Mouse (Mus musculus) forebrain, embryonic 15.5 days (tissue): ENCODE measurements around the gene Vps37d. TPM values are rescaled to one million over a fixed set of nuclear protein-coding genes. Genes with fewer than 3 reads are reported as not detected.
"Not testable (repeated sequence)": the region's sequence is repeated elsewhere in the genome, so short reads cannot be mapped to it uniquely, and the experiment has no call there.

Experiments used
- ATAC-seq: fragments of 200-750 bp; cut with Nextera tagmentation; replicated peaks from 2 replicates; pipeline ENCODE4 v1.8.0; 2017; ENCODE audit warnings: mild to moderate bottlenecking, moderate TSS enrichment, moderate library complexity
- H3K27ac ChIP-seq: fragments of 300-500 bp; sonication (generic); replicated peaks from 2 replicates; pipeline ENCODE4 v1.5.1; 2015; ENCODE audit warnings: mild to moderate bottlenecking, inconsistent platforms
- H3K27me3 ChIP-seq: fragments of 300-500 bp; sonication (generic); 2 replicates; pipeline ENCODE4 v1.6.1; 2015; ENCODE audit warnings: inconsistent platforms
- H3K36me3 ChIP-seq: fragments of 300-500 bp; sonication (generic); 2 replicates; pipeline ENCODE4 v1.6.1; 2015; ENCODE audit warnings: mild to moderate bottlenecking, inconsistent platforms
- H3K4me1 ChIP-seq: fragments of 300-500 bp; sonication (generic); 2 replicates; pipeline ENCODE4 v1.6.1; 2015; ENCODE audit warnings: inconsistent platforms
- H3K4me2 ChIP-seq: fragments of 300-500 bp; sonication (generic); replicated peaks from 2 replicates; pipeline ENCODE4 v1.6.1; 2015; ENCODE audit warnings: mild to moderate bottlenecking, inconsistent platforms
- H3K4me3 ChIP-seq: fragments of 300-500 bp; sonication (generic); 2 replicates; pipeline ENCODE4 v1.5.1; 2015; ENCODE audit warnings: mild to moderate bottlenecking, inconsistent platforms
- H3K9ac ChIP-seq: fragments of 300-500 bp; sonication (generic); replicated peaks from 2 replicates; pipeline ENCODE4 v1.6.1; 2015; ENCODE audit warnings: mild to moderate bottlenecking, inconsistent platforms
- H3K9me3 ChIP-seq: fragments of 300-500 bp; sonication (generic); 2 replicates; pipeline ENCODE4 v1.6.1; 2016; ENCODE audit warnings: inconsistent platforms
- WGBS: fragments of 180-500 bp; shearing (Covaris S2); methylation state at CpG from one replicate; pipeline ENCODE4 v1.1.7; 2015; ENCODE audit warnings: mixed read lengths; 5-methylcytosine and 5-hydroxymethylcytosine counted together
- polyA plus RNA-seq: library from polyadenylated mRNA; unstranded; fragments of >200 nt; fragmentation: Nextera tagmentation; extraction: Ambion mirVana; gene quantifications from 2 replicates; pipeline ENCODE4 v1.2.1, GENCODE M21; 2015

Vps37d gene
- polyA plus RNA-seq, 1 experiment from 2014 or later = 36.3 TPM

DNA sequence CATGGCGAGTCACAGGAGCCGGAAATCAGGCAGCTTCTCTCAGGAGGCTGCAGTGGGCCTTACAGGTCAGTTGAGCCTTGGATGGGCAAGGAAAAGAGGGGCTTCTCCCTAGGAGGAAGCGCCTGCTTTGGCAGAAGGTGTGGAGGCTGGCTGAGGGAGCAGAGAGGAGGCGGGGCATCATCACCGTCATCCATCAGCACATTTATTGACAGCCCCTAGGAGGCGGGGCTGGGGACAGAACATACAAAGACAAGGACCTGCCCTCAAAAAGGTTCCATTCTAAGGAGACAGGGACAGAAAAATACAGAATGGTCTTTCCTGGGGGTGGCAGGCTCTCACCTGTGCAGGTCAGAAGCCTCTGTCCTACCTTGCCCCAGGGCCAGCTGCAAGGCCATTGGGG is 5.3 kb downstream of the Vps37d start:
- Histone ChIP-seq H3K4me2 (no peak overlapping the region), H3K36me3 (peaks cover 25% of the 10 kb centered on the region)
- WGBS = 70% methylated on average over 6 of the region's 6 CpGs

GRCm38 (mm10) chr5:135072061-135072460 is 6.0 kb downstream of the Vps37d start:
- Histone ChIP-seq H3K27me3 (no peaks in the 10 kb centered on the region), H3K27ac (no peak overlapping the region), H3K36me3 (peaks cover 28% of the 10 kb centered on the region), H3K4me1 (peaks cover 23% of the 10 kb centered on the region), H3K4me3 (no peak overlapping the region), H3K4me2 (no peak overlapping the region), H3K9me3 (no peaks in the 10 kb centered on the region), H3K9ac (no peak overlapping the region)
- no peak for ATAC-seq
- WGBS = 88% methylated on average over 2 of the region's 2 CpGs

More for the DNA sequence above, 5.3 kb downstream of the Vps37d start:
- no peaks in the 10 kb centered on the region for H3K9me3 ChIP-seq
- no peak overlapping the region for H3K9ac ChIP-seq
- H3K4me1 ChIP-seq = peaks cover 23% of the 10 kb centered on the region
- no peak overlapping the region for H3K27ac ChIP-seq
- no peak for ATAC-seq
- H3K27me3 ChIP-seq = no peaks in the 10 kb centered on the region
- H3K4me3 ChIP-seq = no peak overlapping the region

DNA sequence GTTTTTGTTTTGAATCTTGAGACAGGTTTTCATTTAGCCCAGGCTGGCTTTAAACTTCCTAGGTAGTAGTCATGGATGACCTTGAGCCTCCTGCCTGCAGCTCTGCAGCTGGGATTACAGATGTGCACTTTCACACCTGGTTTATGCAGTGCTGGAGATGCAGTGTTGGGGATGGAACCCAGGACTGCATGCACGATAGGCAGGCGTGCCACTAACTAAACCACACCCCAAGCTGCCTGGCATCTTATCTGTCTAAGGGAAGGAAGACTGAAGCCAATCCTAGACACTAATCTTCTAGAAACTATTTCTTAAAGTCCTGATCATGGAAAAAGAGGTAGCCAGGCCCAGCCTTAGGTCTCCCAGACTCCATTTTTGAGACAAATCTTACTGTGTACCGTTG is 7.6 kb downstream of the Vps37d start:
- H3K27me3 ChIP-seq = no peaks in the 10 kb centered on the region
- no peak for ATAC-seq
- WGBS = 94% methylated on average over 3 of the region's 3 CpGs
- H3K4me1 ChIP-seq = peaks cover 23% of the 10 kb centered on the region
- H3K27ac ChIP-seq = no peak overlapping the region
- no peaks in the 10 kb centered on the region for H3K9me3 ChIP-seq
- no peak overlapping the region for H3K9ac ChIP-seq
- no peak overlapping the region for H3K4me2 ChIP-seq
- H3K4me3 ChIP-seq = no peak overlapping the region
- H3K36me3 ChIP-seq = peaks cover 28% of the 10 kb centered on the region

- Histone ChIP-seq H3K4me1 (peaks cover 26% of the 10 kb centered on the region), H3K27me3 (no peaks in the 10 kb centered on the region), H3K9ac (no peak overlapping the region), H3K36me3 (peaks cover 13% of the 10 kb centered on the region), H3K27ac (no peak overlapping the region), H3K4me2 (no peak overlapping the region), H3K9me3 (no peaks in the 10 kb centered on the region), H3K4me3 (no peak overlapping the region)
- WGBS = 86% methylated on average over 3 of the region's 3 CpGs
- no peak for ATAC-seq
These were observed 12.1 kb downstream of the Vps37d start for GRCm38 (mm10) chr5:135066008-135066407.

- H3K4me3 ChIP-seq = peak within 1 kb of the TSS; percentile 69
- H3K4me1 ChIP-seq = peaks cover 26% of the 10 kb centered on the region
- not testable (repeated sequence) for ATAC-seq, H3K27me3 ChIP-seq, H3K9me3 ChIP-seq
- peak within 1 kb of the TSS; percentile 75 for H3K9ac ChIP-seq
- peak within 1 kb of the TSS; percentile 72 for H3K4me2 ChIP-seq
- H3K27ac ChIP-seq = peak within 1 kb of the TSS; percentile 68
- peaks cover 23% of the 10 kb centered on the region for H3K36me3 ChIP-seq
- 73% methylated on average over 9 of the region's 9 CpGs for WGBS
These were observed 13.1 kb downstream of the Vps37d start, which contains the start of gene Bud23 for GRCm38 (mm10) chr5:135064909-135065446. Gene Bud23, minus strand, starts transcription at chr5:135064959.

DNA sequence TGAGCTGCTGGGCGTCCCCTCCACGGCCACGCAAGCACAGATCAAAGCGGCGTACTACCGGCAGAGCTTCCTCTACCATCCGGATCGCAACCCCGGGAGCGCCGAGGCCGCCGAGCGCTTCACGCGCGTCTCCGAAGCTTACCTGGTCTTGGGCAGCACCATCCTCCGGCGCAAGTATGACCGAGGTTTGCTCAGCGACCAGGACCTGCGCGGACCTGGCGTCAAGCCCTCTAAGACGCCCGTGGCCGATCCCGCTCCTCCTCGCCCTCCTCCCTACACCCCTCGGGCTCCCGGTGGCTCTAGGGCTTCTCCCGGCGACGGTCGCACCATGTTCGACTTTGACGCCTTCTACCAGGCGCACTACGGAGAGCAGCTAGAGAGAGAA is 13.7 kb downstream of the Vps37d start:
- peak overlapping the region; percentile 68 for H3K27ac ChIP-seq
- WGBS = under 1% methylated on average over 40 of the region's 40 CpGs
- H3K4me3 ChIP-seq = peak overlapping the region; percentile 69
- no peaks in the 10 kb centered on the region for H3K27me3 ChIP-seq
- peaks cover 26% of the 10 kb centered on the region for H3K4me1 ChIP-seq
- H3K4me2 ChIP-seq = peak overlapping the region; percentile 72
- H3K9me3 ChIP-seq = no peaks in the 10 kb centered on the region
- peak; percentile 42; the same call in 1 of the 2 replicates for ATAC-seq
- H3K36me3 ChIP-seq = peaks cover 27% of the 10 kb centered on the region
- peak overlapping the region; percentile 75 for H3K9ac ChIP-seq

DNA sequence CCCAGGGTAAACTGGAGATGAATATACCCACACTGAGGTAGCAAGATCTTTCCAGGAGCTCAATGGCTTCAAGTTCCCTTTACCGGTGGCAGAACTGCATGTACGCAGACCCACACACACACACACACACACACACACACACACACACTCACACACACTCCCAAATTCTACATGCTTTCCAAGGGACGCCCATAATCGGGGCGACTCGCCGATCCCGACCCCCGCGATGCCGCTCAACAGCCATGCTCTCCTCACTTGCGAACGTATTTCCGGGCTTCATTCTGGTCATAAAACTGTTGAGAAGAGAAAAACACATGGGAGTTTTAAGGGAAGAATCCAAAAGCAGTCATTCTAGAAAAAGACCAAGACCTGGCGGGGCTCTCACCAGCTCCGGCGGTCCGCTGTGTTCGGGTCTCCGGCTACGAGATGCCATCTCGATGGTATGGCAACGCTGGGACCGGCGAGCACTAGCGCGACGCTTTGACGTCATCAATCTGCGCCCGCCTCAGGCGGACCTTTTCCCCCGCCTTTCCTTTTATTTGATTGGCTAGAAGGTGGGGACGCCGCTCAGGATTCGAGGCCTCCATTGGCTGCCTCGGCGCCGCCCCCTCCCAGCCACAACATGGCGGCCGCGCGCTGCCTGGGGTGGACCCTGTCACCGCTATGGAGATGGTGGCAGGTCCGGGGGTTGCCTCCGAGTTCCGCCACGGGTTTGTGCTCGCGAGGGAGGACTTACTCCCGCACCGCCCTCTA is 14.3 kb downstream of the Vps37d start, which contains the start of gene Dnajc30:
Gene Dnajc30 (plus strand): TSS at position 574 of the 753 bp plus-strand sequence.
- no peaks in the 10 kb centered on the region for H3K9me3 ChIP-seq
- peak within 1 kb of the TSS; percentile 72 for H3K4me2 ChIP-seq
- peak; percentile 96 for ATAC-seq
- peak within 1 kb of the TSS; percentile 75 for H3K9ac ChIP-seq
- H3K4me1 ChIP-seq = peaks cover 26% of the 10 kb centered on the region
- H3K27me3 ChIP-seq = no peaks in the 10 kb centered on the region
- peak within 1 kb of the TSS; percentile 68 for H3K27ac ChIP-seq
- H3K36me3 ChIP-seq = peaks cover 30% of the 10 kb centered on the region
- H3K4me3 ChIP-seq = peak within 1 kb of the TSS; percentile 69
- under 1% methylated on average over 52 of the region's 52 CpGs for WGBS

- H3K4me2 ChIP-seq = no peak overlapping the region
- no peak overlapping the region for H3K27ac ChIP-seq
- no peak overlapping the region for H3K4me3 ChIP-seq
- H3K36me3 ChIP-seq = peaks cover 49% of the 10 kb centered on the region
- no peaks in the 10 kb centered on the region for H3K27me3 ChIP-seq
- 91% methylated on average over 12 of the region's 12 CpGs for WGBS
- no peaks in the 10 kb centered on the region for H3K4me1 ChIP-seq
- no peaks in the 10 kb centered on the region for H3K9me3 ChIP-seq
- H3K9ac ChIP-seq = no peak overlapping the region
- no peak for ATAC-seq
These were observed 24.7 kb downstream of the Vps37d start for GRCm38 (mm10) chr5:135053356-135053755.

DNA sequence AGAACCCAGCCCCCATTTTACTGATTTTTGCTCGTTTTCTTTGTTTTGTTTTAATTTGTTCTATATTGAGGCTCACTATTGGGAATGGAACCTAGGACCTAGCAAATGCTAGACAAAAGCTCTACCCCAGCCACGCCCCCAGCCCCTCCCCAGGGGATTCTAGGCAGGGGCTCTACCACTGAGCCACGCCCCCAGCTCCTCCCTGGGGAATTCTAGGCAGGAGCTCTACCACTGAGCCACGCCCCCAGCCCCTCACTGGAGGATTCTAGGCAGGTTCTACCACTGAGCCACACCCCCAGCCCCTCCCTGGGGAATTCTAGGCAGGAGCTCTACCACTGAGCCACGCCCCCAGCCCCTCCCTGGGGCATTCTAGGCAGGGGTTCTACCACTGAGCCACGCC is 28.8 kb downstream of the Vps37d start:
- ATAC-seq, H3K4me1 ChIP-seq, H3K9me3 ChIP-seq, H3K27me3 ChIP-seq, H3K4me3 ChIP-seq, H3K9ac ChIP-seq, H3K27ac ChIP-seq, H3K4me2 ChIP-seq: not testable (repeated sequence)
- peaks cover 21% of the 10 kb centered on the region; the same call in 1 of the 2 replicates for H3K36me3 ChIP-seq
- WGBS = 86% methylated on average over 6 of the region's 6 CpGs

DNA sequence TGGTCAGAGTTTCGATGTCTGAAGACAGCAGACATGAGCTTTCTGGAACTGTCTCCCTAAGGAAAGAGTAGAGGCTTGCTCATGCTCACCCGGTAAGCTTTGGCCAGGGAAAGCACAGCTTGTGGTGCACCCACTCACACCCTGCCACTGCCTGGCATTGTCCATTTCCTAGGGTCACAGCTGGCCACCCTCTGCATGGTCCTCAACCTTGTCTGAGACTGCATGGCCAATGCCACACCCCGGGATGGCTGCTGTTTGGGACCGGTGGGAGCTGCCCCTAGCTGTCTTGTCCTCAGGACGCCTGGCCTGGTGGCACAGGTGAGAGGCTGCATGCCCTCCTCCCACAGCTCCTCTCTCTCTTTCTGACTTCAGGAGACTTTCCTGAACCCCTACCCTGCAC is 29.5 kb downstream of the Vps37d start:
- Histone ChIP-seq H3K4me1 (no peaks in the 10 kb centered on the region), H3K27me3 (no peaks in the 10 kb centered on the region), H3K9me3 (no peaks in the 10 kb centered on the region), H3K4me2 (no peak overlapping the region), H3K4me3 (no peak overlapping the region), H3K27ac (no peak overlapping the region), H3K36me3 (peaks cover 17% of the 10 kb centered on the region; the same call in 1 of the 2 replicates), H3K9ac (no peak overlapping the region)
- no peak for ATAC-seq
- WGBS = 94% methylated on average over 5 of the region's 5 CpGs

- Histone ChIP-seq H3K9ac (no peak overlapping the region), H3K4me3 (no peak overlapping the region), H3K27me3 (no peaks in the 10 kb centered on the region), H3K27ac (no peak overlapping the region), H3K36me3 (peaks cover 9% of the 10 kb centered on the region; the same call in 1 of the 2 replicates), H3K4me1 (no peaks in the 10 kb centered on the region), H3K9me3 (no peaks in the 10 kb centered on the region), H3K4me2 (no peak overlapping the region)
- no peak for ATAC-seq
- 84% methylated on average over 3 of the region's 3 CpGs for WGBS
These were observed 33.5 kb downstream of the Vps37d start for GRCm38 (mm10) chr5:135044575-135044974.

GRCm38 (mm10) chr5:135042105-135042788 is 35.8 kb downstream of the Vps37d start:
- 21% methylated on average over 21 of the region's 21 CpGs for WGBS
- ATAC-seq = no peak

More at GRCm38 (mm10) chr5:135042105-135042788, 35.8 kb downstream of the Vps37d start:
- Histone ChIP-seq H3K4me1 (no peaks in the 10 kb centered on the region), H3K27me3 (no peaks in the 10 kb centered on the region), H3K9ac (no peak overlapping the region), H3K4me2 (no peak overlapping the region), H3K36me3 (0 out of 2 replicates have a peak, but pooled peaks cover 5% of the 10 kb centered on the region), H3K9me3 (no peaks in the 10 kb centered on the region), H3K27ac (no peak overlapping the region), H3K4me3 (no peak overlapping the region)
